Mouse (Mus musculus) bone marrow macrophage, adult 2 months (primary cell): Measurements from ENCODE around the gene Rhbdl2.

Experiments
- CTCF ChIP-seq: IDR thresholded peaks from 2 replicates; pipeline ENCODE4 v1.5.1; 2012; ENCODE audit warnings: low read depth, mild to moderate bottlenecking, low read length, moderate library complexity
- POLR2A ChIP-seq: IDR thresholded peaks from 2 replicates; pipeline ENCODE4 v1.6.1; 2012; ENCODE audit warnings: mild to moderate bottlenecking, low read depth, low read length, borderline replicate concordance

- TF ChIP-seq POLR2A (no peak), CTCF (no peak)
These were observed 29.4 kb upstream of the Rhbdl2 start for GRCm38 (mm10) chr4:123758306-123758705.
